Mouse (Mus musculus) limb, embryonic 12.5 days (tissue): ENCODE results near the gene Stxbp1. TPM values are rescaled to one million over a fixed set of nuclear protein-coding genes. Genes with fewer than 3 reads are reported as not detected.

Experiments used
- ATAC-seq: fragments of 200-750 bp; cut with Nextera tagmentation; 2 replicates; pipeline ENCODE4 v1.8.0; 2017; ENCODE audit warnings: low read depth, moderate TSS enrichment; ENCODE audit not compliant: insufficient number of reproducible peaks, insufficient read depth, low FRiP score, low TSS enrichment
- H3K27ac ChIP-seq: fragments of 300-500 bp; sonication (generic); 2 replicates; pipeline ENCODE4 v1.5.1; 2016; ENCODE audit warnings: mild to moderate bottlenecking, moderate library complexity
- H3K27me3 ChIP-seq: fragments of 300-500 bp; sonication (generic); 2 replicates; pipeline ENCODE4 v1.6.1; 2016; ENCODE audit warnings: mild to moderate bottlenecking, moderate library complexity
- H3K36me3 ChIP-seq: fragments of 300-500 bp; sonication (generic); 2 replicates; pipeline ENCODE4 v1.6.1; 2016; ENCODE audit warnings: mild to moderate bottlenecking, moderate library complexity
- H3K4me1 ChIP-seq: fragments of 300-500 bp; sonication (generic); replicated peaks from 2 replicates; pipeline ENCODE4 v1.6.1; 2016
- H3K4me2 ChIP-seq: fragments of 300-500 bp; sonication (generic); 2 replicates; pipeline ENCODE4 v1.6.1; 2016; ENCODE audit warnings: mild to moderate bottlenecking, moderate library complexity
- H3K4me3 ChIP-seq: fragments of 300-500 bp; sonication (generic); replicated peaks from 2 replicates; pipeline ENCODE4 v1.5.1; 2016; ENCODE audit warnings: mild to moderate bottlenecking
- H3K9ac ChIP-seq: fragments of 300-500 bp; sonication (generic); replicated peaks from 2 replicates; pipeline ENCODE4 v1.6.1; 2016; ENCODE audit warnings: mild to moderate bottlenecking, moderate library complexity
- H3K9me3 ChIP-seq: fragments of 300-500 bp; sonication (generic); 2 replicates; pipeline ENCODE4 v1.6.1; 2016; ENCODE audit warnings: mild to moderate bottlenecking, moderate library complexity
- WGBS: fragments of 180-500 bp; shearing (Covaris S2); methylation state at CpG from one replicate; pipeline ENCODE4 v1.1.7; 2016; 5-methylcytosine and 5-hydroxymethylcytosine counted together
- polyA plus RNA-seq: library from polyadenylated mRNA; unstranded; fragments of >200 nt; fragmentation: Nextera tagmentation; extraction: Ambion mirVana; gene quantifications from 2 replicates; pipeline ENCODE4 v1.2.1, GENCODE M21; 2016

Gene Stxbp1
- 18.8 and 20.0 TPM in 2 replicates for polyA plus RNA-seq

- Histone ChIP-seq H3K9ac (peak within 1 kb of the TSS; percentile 78), H3K4me3 (peak within 1 kb of the TSS; percentile 77), H3K27me3 (peaks cover 15% of the 10 kb centered on the region), H3K4me1 (peaks cover 9% of the 10 kb centered on the region; the same call in 1 of the 2 replicates), H3K36me3 (no peaks in the 10 kb centered on the region; the same call in 1 of the 2 replicates), H3K27ac (peak within 1 kb of the TSS; percentile 56), H3K9me3 (peaks cover 3% of the 10 kb centered on the region; the same call in 1 of the 2 replicates), H3K4me2 (peak within 1 kb of the TSS; percentile 99)
- ATAC-seq, result peak; percentile 91
- under 1% methylated on average over 75 of the region's 78 CpGs for WGBS
These were observed at the start of gene Stxbp1 for GRCm38 (mm10) chr2:32846805-32847467. TSS of gene Stxbp1 (minus strand) at chr2:32847245.

GRCm38 (mm10) chr2:32896507-32897147 lies 49.6 kb upstream of the Stxbp1 start:
- Histone ChIP-seq H3K4me3 (no peak overlapping the region), H3K4me2 (no peak overlapping the region), H3K36me3 (peaks cover 11% of the 10 kb centered on the region), H3K4me1 (peaks cover 41% of the 10 kb centered on the region), H3K9me3 (no peaks in the 10 kb centered on the region), H3K9ac (no peak overlapping the region), H3K27me3 (no peaks in the 10 kb centered on the region), H3K27ac (no peak overlapping the region)
- 58% methylated on average over 10 of the region's 10 CpGs for WGBS
- no peak for ATAC-seq

- Histone ChIP-seq H3K27ac (peak overlapping the region; percentile 54; the same call in 1 of the 2 replicates), H3K9ac (no peak overlapping the region), H3K4me3 (no peak overlapping the region), H3K27me3 (no peaks in the 10 kb centered on the region), H3K4me1 (peaks cover 34% of the 10 kb centered on the region), H3K36me3 (peaks cover 11% of the 10 kb centered on the region), H3K9me3 (no peaks in the 10 kb centered on the region), H3K4me2 (no peak overlapping the region)
- no peak for ATAC-seq
- 49% methylated on average over 8 of the region's 8 CpGs for WGBS
These were observed 48.6 kb upstream of the Stxbp1 start for GRCm38 (mm10) chr2:32895606-32896106.

GRCm38 (mm10) chr2:32894097-32894496 lies 47.1 kb upstream of the Stxbp1 start:
- no peaks in the 10 kb centered on the region for H3K9me3 ChIP-seq
- H3K4me3 ChIP-seq, result no peak overlapping the region
- ATAC-seq, result no peak
- no peak overlapping the region for H3K4me2 ChIP-seq
- peak overlapping the region; percentile 67 for H3K27ac ChIP-seq
- no peaks in the 10 kb centered on the region for H3K27me3 ChIP-seq
- no peak overlapping the region for H3K9ac ChIP-seq
- WGBS, result 77% methylated on average over 2 of the region's 2 CpGs
- H3K36me3 ChIP-seq, result peaks cover 11% of the 10 kb centered on the region
- peaks cover 37% of the 10 kb centered on the region for H3K4me1 ChIP-seq

GRCm38 (mm10) chr2:32892490-32892889 lies 45.4 kb upstream of the Stxbp1 start:
- 87% methylated on average over 14 of the region's 14 CpGs for WGBS
- no peaks in the 10 kb centered on the region for H3K27me3 ChIP-seq
- no peak overlapping the region for H3K4me3 ChIP-seq
- no peak overlapping the region for H3K9ac ChIP-seq
- no peak overlapping the region for H3K4me2 ChIP-seq
- H3K36me3 ChIP-seq, result peaks cover 11% of the 10 kb centered on the region
- no peaks in the 10 kb centered on the region for H3K9me3 ChIP-seq
- no peak overlapping the region for H3K27ac ChIP-seq
- peaks cover 48% of the 10 kb centered on the region for H3K4me1 ChIP-seq
- no peak for ATAC-seq

GRCm38 (mm10) chr2:32891278-32891677 lies 44.2 kb upstream of the Stxbp1 start:
- 0 out of 2 replicates have a peak overlapping the region, but pooled peaks have one; percentile 4 for H3K27ac ChIP-seq
- H3K36me3 ChIP-seq, result peaks cover 11% of the 10 kb centered on the region

GRCm38 (mm10) chr2:32890280-32890679 lies 43.2 kb upstream of the Stxbp1 start:
- WGBS, result 88% methylated on average over 3 of the region's 3 CpGs
- no peak for ATAC-seq
- Histone ChIP-seq H3K36me3 (peaks cover 11% of the 10 kb centered on the region), H3K4me2 (no peak overlapping the region), H3K27ac (no peak overlapping the region), H3K4me3 (no peak overlapping the region), H3K9me3 (no peaks in the 10 kb centered on the region), H3K4me1 (peaks cover 41% of the 10 kb centered on the region), H3K9ac (no peak overlapping the region), H3K27me3 (no peaks in the 10 kb centered on the region)

More at GRCm38 (mm10) chr2:32891278-32891677, 44.2 kb upstream of the Stxbp1 start:
- no peak overlapping the region for H3K4me3 ChIP-seq
- ATAC-seq, result no peak
- H3K27me3 ChIP-seq, result no peaks in the 10 kb centered on the region
- 71% methylated on average over 9 of the region's 9 CpGs for WGBS
- H3K9ac ChIP-seq, result 0 out of 2 replicates have a peak overlapping the region, but pooled peaks have one; percentile 18
- H3K4me1 ChIP-seq, result peaks cover 47% of the 10 kb centered on the region
- H3K9me3 ChIP-seq, result no peaks in the 10 kb centered on the region
- no peak overlapping the region for H3K4me2 ChIP-seq

- WGBS, result 18% methylated on average over 3 of the region's 3 CpGs
- ATAC-seq, result peak; percentile 35; the same call in 1 of the 2 replicates
- Histone ChIP-seq H3K36me3 (peaks cover 11% of the 10 kb centered on the region; the same call in 1 of the 2 replicates), H3K4me3 (no peak overlapping the region), H3K27me3 (no peaks in the 10 kb centered on the region), H3K4me2 (peak overlapping the region; percentile 25; the same call in 1 of the 2 replicates), H3K4me1 (peaks cover 53% of the 10 kb centered on the region), H3K9me3 (no peaks in the 10 kb centered on the region), H3K9ac (no peak overlapping the region), H3K27ac (peak overlapping the region; percentile 94)
These were observed 41.5 kb upstream of the Stxbp1 start for GRCm38 (mm10) chr2:32888551-32888950.

- H3K36me3 ChIP-seq, result peaks cover 11% of the 10 kb centered on the region; the same call in 1 of the 2 replicates
- peak overlapping the region; percentile 25; the same call in 1 of the 2 replicates for H3K4me2 ChIP-seq
- H3K4me1 ChIP-seq, result peaks cover 54% of the 10 kb centered on the region
- no peak overlapping the region for H3K9ac ChIP-seq
- H3K9me3 ChIP-seq, result no peaks in the 10 kb centered on the region
- H3K27me3 ChIP-seq, result no peaks in the 10 kb centered on the region
- WGBS, result 6% methylated on average over 9 of the region's 9 CpGs
- ATAC-seq, result peak; percentile 15
- H3K27ac ChIP-seq, result peak overlapping the region; percentile 94
- no peak overlapping the region for H3K4me3 ChIP-seq
These were observed 41.0 kb upstream of the Stxbp1 start for GRCm38 (mm10) chr2:32888029-32888428.

GRCm38 (mm10) chr2:32884745-32885144 lies 37.7 kb upstream of the Stxbp1 start:
- H3K4me3 ChIP-seq, result no peak overlapping the region
- H3K36me3 ChIP-seq, result no peaks in the 10 kb centered on the region; the same call in 1 of the 2 replicates
- H3K4me2 ChIP-seq, result peak overlapping the region; percentile 28; the same call in 1 of the 2 replicates
- H3K27me3 ChIP-seq, result no peaks in the 10 kb centered on the region
- H3K27ac ChIP-seq, result peak overlapping the region; percentile 82
- ATAC-seq, result no peak
- no peak overlapping the region for H3K9ac ChIP-seq
- 19% methylated on average over 7 of the region's 7 CpGs for WGBS
- H3K9me3 ChIP-seq, result no peaks in the 10 kb centered on the region
- H3K4me1 ChIP-seq, result peaks cover 86% of the 10 kb centered on the region
